Mouse (Mus musculus) spleen, adult 12 weeks (tissue): ENCODE results near the gene Smim24.

Source experiments
- DNase-seq: peaks from one replicate; pipeline ENCODE4 v3.0.0; 2022; ENCODE audit warnings: low spot score

Gene Smim24

DNA sequence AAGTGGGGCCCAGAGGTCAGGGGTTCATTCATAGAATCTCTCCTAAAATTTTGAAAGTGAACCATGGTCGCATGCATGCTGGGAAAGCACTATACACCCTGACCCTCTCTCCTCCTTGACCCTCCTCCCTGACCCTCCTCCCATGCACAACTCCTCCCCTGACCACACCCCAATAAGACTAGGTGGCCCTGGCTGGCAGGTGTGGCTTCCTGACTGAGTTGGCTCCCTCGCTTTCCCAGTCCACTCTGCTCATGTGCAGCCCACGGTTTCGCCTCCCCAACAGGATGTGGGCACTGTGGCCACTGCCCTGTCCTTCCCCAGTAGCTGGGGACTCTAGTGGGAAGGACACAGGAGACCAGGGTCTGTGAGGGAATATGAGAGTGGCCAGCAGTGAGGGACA, 17.5 kb downstream of the Smim24 start:
- no peak for DNase-seq

DNA sequence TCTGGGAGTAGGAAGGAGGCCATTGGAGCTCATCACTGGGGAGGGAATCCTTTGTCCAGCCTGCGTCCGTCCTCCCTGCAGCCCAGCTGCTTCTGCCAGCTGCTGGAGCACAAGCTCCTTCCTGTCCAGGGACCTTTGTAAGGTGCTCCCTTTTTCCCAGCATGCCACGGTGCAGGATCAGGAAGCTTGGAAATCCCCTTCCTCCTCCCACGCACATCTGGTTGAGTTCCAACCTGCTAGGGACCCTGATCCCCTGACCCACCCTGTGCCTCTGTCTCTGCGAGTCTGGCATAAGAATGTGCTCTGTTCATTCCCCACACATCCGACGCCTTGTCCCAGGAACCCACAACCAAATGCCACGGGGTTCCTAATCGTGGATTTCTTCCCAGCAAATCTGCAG, 18.1 kb downstream of the Smim24 start:
- DNase-seq = no peak

DNA sequence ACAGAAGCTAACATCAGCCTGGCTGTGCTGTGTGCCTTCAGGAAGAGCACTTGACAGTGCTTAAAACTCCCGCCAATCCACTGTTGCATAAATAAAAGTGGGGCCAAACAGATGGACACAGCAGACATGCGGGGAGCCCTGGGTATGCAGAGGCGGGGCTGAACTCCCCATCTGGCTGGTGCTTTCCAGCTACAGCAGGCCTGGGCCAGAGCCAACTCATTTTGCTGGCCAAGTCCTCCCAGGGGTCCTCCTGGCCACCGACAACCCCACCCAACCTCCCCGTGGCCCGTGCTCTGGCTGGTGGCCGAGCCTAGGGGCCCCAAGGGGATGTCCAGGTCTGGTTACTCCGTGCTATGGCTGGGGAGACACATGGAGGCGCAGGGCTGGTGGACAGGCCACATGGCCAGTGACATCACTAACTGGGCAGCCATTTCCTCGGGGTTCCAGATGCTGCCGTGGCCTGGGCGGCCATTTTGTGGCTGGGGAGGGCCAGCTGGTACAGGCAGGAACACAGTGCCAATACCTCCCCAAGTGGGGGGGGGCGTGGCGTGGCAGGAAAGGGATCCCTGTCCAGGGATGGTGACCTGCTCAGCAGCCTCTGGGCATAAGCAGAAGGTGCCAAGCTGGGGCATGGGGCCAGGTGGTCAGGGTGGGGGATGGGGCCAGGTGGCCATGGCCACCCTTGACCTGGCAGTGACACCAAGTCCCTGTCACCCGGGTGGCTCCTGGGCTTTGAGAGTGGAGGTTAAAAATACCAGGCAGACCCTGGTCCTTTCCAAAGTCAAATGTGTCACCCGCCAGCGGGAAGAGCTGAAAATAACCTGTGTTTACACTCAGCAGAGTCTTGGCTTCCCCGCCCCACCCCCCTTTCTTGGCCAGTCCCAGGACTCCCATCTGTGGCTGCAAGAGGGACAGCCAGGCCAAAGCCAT, 18.9 kb downstream of the Smim24 start:
- no peak for DNase-seq

DNA sequence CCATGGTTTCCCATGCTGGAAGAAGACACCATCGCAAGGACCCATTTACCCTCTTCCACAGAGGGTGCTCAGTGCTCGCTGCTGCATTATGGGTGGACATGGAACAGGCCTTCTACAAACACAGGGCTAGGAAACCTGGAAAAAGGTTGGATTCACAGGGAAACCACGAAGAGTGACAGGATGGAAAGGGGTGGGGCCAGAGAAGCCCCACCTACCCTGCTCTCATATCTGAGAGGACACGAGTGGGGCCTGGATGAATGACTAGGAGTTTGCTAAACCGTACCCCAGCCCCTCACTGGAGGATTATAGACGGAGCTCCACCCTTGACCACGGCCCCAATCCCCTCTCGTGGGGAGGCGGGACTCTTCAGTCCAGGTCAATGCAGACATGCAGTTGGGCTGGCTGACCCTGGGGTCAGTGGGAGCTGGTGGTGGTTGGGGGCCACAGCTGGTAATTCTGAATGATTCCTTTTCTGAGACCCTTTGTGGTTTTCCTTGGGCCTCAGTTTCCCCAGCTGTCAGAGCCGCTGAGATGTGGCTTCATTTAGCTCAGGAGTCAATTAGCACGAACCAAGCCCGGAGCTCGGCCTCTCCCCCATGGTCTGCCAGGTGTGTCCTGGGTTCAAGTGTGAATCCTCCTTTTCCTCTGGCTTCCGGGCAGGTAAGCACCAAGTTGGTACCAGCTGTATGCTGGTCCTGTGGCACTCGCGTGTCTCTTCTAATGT, 19.9 kb downstream of the Smim24 start:
- DNase-seq = no peak

DNA sequence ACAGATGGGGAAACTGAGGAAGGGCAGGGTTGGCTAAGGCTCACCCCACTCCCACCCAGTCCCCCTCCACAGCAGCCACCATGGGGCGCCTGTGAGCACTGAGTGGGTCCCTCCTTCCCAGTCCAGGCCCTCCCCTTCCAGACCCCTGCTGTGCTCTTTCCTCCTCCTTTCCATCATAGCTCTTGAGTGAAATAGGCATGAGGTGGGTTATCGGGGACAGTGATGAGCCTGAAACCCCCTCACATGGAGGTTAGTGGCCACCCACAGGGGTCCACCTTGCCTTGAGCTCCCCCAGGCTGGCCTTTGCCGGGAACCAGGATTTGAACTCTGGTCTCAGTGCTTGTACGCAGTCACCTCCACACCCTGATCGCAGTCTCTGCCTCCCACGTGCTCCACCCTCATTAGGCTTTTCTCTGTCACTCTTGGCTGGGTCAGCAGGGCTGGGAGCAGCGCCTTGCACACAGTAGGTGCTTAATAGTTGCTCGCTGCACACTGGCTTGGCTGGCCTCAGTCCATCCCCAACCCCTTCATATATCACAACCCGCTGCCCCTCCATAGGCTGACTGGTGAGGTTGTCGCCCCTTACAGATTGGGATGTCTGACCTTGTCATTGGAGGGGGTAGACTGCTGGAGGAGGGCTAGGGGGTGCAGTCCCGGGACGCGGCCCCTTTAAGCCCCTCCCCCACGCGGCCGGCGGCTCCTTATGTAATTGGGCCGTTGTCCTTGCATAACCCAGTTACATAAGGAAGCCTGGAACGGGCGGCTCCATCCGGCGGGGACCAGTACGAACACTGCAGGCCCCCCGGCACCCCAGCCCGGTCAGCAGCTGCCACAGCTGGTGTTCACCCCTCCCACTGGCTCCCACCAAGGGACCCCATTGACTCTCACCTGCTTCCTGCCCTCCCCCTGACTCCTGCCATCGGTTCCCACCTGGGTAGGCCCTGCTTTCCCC, 20.7 kb downstream of the Smim24 start:
- no peak for DNase-seq

DNA sequence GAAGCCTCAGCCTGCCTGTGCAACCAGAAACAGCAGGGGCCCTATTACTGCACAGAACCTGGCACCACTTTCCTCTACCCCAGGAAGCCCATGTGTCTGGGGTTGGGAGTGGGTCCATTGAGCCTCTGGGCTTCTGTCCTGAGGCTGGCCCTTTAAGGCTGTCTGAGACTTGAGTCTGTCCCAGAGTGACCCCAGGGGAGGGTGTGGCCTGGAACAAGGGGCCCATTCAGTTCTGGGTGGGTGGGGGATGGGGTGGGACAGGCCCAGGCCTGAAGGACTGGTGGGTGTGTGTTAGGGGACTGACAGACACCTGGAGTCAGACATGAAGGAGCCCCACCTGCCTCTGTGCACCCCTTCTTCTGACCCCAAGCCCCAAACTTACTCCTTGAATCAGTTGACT, 21.8 kb downstream of the Smim24 start:
- no peak for DNase-seq

- no peak for DNase-seq
Measured at GRCm38 (mm10) chr10:81415146-81415545, 22.3 kb downstream of the Smim24 start.

- DNase-seq = no peak
Measured at GRCm38 (mm10) chr10:81415549-81416310, 22.9 kb downstream of the Smim24 start.

DNA sequence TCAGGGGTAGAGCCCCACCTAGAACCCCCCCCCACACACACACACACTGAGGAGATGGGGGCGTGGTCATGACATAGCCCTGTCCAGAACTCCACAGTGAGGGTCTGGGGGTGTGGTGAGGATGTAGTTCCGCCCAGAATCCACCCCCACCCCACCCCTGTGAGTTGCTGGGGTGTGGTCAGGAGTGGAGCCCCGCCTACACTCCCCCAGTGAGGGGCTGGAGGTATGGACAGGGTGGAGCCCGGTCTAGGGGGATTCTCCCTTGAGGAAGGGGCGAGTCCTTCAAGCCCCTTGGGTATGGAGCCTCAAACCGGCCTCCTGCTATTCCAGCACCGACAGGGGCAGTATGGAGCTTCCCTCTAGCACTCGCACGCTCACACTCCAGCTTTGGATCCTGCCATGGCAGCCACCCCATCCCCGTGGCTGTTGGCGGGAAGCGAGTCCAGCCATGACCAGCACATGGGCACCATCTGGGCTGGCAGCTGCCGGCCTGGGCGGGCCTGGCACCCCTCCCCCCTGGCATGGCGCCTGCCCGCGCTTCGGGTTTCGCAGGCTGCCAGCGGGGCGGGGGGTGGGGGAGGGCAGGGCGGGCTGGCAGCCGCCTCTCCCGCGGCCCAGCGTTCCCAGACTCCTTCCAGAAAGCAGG, 23.9 kb downstream of the Smim24 start:
- no peak for DNase-seq

DNA sequence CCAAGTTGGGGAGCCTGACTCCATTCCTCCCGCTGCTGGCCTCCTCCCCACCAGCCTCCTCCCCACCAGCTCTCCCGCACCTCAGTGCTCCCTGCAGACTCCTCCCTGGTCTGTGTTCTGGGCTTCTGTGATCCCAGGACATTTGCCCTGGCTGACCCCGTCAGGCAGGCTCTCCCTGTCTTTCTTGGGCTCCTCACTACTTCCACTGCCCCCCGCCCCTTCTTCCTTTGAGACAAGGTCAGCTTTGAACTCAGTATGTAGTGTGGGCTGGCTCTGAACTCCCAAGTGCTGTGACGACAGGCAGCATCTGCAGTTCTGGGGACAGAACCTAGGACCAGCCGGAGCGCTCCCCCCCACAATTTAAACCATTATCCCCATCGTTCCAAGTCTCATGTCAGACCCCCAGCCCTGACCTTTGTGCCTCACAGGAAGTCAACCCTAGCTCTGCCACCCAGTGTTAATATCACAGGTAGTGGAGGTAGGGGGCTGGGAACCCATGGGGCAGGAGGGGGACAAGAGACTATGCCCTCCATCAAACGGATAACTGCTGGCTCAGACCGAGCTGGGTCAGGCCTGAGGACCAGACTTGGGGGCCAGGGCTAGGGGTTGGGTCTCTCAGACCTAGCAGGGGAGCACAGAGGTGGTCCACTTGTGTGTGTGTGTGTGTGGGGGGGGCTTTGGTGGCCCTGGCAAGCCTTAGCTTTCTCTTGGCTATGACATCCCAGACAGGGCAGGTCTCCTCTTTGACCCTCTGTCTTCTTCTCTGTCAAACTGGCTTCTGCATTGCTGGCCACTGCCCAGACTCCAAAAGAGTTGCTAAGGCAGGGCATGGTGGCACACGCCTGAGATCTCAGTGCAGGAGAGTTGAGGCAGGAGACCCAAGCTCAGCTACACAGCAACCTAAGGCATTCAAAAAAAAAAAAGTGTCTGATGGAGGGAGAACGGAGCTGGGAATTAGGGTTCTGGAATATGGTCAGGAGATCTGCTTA, 24.7 kb downstream of the Smim24 start:
- no peak for DNase-seq

- DNase-seq = no peak
Measured at GRCm38 (mm10) chr10:81418216-81419070, 25.6 kb downstream of the Smim24 start.

DNA sequence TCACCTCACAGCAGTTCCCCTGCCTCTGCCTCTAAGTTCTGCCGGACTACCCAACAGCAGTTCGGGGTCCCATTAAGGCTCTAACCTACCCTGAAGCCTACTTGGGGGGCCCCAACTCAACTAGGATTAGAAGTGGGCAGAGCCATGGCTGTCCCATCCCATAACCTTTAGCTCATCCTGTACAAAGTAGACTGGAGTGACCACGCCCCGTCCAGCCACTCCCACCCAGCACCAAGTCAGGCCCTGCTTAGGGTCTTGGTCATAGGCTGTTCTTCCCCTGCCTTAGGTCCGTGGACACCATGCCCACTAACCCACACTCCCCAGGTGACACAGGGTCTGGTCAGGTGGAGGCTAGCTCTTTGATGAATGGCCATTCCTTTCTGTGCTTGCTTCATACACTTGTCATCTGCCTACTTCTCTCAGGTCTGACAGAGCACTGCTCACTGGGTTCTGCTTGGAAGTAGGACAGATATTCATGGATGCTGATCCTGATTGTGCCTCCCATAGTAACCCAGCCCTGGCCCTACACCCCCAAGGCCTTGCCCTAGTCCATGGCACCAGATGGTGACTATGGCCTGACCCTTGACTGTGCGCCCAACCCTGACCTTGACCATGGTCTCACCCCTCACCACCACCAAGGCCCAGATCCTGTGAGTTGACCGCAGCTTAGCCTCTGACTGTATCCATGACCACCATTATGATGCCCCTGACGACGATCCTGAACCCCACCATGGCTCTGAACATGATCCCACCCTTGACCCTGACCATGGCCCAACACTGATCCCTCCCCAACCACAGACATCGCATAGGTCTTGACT, 26.5 kb downstream of the Smim24 start:
- DNase-seq = no peak

DNA sequence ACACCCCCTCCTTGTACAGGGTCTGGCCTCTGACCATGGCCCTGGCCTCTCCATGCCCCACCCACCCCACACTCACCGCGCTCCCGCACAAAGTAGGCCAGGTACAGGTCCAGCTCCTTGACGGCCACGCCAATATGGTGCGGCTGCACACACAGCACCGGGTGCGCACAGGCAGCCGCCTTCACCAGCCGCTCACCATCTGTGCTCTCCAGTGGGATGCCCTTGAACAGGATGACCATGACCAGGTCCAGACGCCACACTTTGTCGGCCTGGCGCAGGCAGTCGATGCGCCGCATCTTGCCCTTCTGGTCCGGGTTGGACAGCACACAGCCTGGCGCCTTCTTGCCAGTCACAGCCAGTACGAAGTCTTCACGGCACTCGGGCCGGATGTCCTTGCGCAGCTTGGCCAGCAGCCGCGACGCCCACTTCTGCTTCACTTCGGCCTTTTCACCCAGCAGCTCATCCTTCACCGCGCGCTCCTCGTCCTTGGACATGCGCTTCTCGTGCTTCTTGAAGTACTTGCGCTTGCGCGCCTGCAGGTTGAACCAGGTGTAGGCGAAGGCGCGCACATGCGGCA, 27.4 kb downstream of the Smim24 start:
- DNase-seq = no peak

DNA sequence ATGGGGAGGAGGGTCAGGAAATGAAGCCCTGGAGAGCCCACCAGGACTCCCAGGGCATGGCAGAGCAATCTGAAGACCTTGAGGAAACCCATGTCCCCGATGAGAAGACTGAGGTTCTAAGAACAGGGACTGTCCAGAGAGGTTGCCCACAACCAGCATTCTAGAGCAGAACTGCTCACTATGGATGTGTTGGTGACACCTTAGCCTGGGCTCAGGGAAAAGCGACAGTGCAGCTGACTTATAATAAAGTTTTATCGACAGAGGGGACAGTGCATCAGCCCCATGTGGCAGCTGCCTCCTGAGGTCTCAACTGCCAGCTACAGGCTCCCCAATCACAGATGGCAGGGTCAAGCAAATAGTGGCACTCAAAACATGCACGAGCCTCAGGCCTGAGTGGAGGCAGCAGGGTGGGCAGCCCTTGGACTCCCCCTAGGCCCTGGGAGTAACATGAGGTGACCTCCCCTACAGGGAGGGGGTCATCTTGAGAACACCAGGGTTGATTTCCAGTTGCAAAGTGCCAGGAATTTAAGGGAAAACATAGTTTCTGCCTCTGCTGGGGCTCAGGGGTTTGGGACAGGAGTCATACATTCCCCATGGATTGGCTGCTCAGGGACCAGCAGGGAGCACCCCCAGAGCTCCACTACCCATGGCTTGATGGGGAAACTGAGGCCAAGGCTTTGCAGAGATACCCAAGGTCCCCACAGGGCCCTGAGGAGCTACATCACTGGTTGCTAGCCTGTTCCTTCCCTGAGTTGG, 28.4 kb downstream of the Smim24 start:
- no peak for DNase-seq

- DNase-seq = no peak
Measured at GRCm38 (mm10) chr10:81421797-81422100, 28.9 kb downstream of the Smim24 start.

DNA sequence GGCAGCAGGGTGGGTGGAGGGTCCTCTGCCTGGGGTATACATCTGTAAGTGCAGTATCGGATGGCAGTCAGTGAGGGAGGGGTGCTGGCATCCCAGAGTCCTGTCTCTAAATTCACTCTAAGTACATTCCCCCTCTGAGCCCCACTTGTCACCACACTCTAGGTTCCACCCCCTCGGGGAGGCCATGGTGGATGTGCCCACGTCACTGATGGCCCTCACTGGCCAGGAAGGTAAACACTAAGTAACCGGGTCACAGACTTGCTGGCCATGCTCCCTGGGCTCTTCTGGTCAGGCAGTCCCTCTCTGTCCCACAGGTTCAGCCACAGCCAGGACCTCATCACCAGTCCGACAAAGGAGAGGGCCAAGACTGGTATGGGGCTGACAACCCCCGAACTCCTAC, 29.3 kb downstream of the Smim24 start:
- DNase-seq = no peak

- DNase-seq = no peak
Measured at GRCm38 (mm10) chr10:81422661-81423217, 29.9 kb downstream of the Smim24 start.
